Mouse (Mus musculus): ENCODE measurements at regions not wholly inside any gene's neighbourhood (a gene's known extent, or its start where the extent isn't known, plus 50 kb on each side); places are given as distances from the start of the nearest gene placed in this dataset.

- Histone ChIP-seq H3K4me1 (ENCODE audit: control insufficient read depth in 1 of 2, insufficient read depth in 2 of 2) (no peaks in the 10 kb centered on the region), H3K27me3 (replicated peaks) (no peaks in the 10 kb centered on the region), H3K27ac (ENCODE audit: insufficient read depth, low read depth) (no peak overlapping the region), H3K9me3 (replicated peaks; ENCODE audit: low read length) (peaks cover 2% of the 10 kb centered on the region), H3K4me2 (ENCODE audit: insufficient read depth, low read depth, poor library complexity, severe bottlenecking) (no peak overlapping the region), H3K9ac (ENCODE audit: insufficient read depth, low read depth) (no peak overlapping the region), H3K4me3 (replicated peaks in 1 of 3; ENCODE audit: low read depth in 2 of 3, low read length in 2 of 3, poor library complexity in 1 of 3) (no peak overlapping the region), H3K36me3 (replicated peaks in 1 of 2; ENCODE audit: control insufficient read depth in 1 of 2, insufficient read depth in 1 of 2, low read length in 1 of 2) (no peaks in the 10 kb centered on the region), H3K79me2 (replicated peaks; ENCODE audit: control insufficient read depth, extremely low read depth, insufficient read depth, poor library complexity, severe bottlenecking) (no peaks in the 10 kb centered on the region)
- dilution Hi-C loops (cut with MboI; ENCODE audit: extremely low pct_ligation_motif_present, extremely low pct_unique_long_range_greater_than_20kb, low sequenced_read_pairs) (no loop called here), in situ Hi-C loops (cut with MboI; ENCODE audit: low pct_ligation_motif_present, low pct_unique_long_range_greater_than_20kb, low sequenced_read_pairs) (no loop called here)
- DNase-seq (ENCODE audit: extremely low read depth): no peak
- TF ChIP-seq IRF4 (IDR thresholded peaks at IDR 0.05; ENCODE audit: low read depth, low read length) (no peak), CHD2 (IDR thresholded peaks at IDR 0.05; ENCODE audit: low read length) (no peak), MEF2A (IDR thresholded peaks at IDR 0.05; ENCODE audit: borderline replicate concordance, low read depth, low read length) (no peak), TBP (conservative IDR thresholded peaks at IDR 0.05; ENCODE audit: low read depth, low read length) (no peak), NRF1 (IDR thresholded peaks at IDR 0.05; ENCODE audit: low read depth, low read length) (no peak), CHD1 (IDR thresholded peaks at IDR 0.05; ENCODE audit: low read depth, low read length) (no peak)
Observed at GRCm38 (mm10) chr14:58499071-58499470, 428.7 kb downstream of the Fgf9 start.

GRCm38 (mm10) chr14:58496902-58497301, 426.6 kb downstream of the Fgf9 start:
- Histone ChIP-seq H3K79me2 (replicated peaks; ENCODE audit: control insufficient read depth, extremely low read depth, insufficient read depth, poor library complexity, severe bottlenecking) (no peaks in the 10 kb centered on the region), H3K9me3 (replicated peaks; ENCODE audit: low read length) (peaks cover 2% of the 10 kb centered on the region), H3K4me3 (replicated peaks in 1 of 3; ENCODE audit: low read depth in 2 of 3, low read length in 2 of 3, poor library complexity in 1 of 3) (no peak overlapping the region), H3K9ac (ENCODE audit: insufficient read depth, low read depth) (no peak overlapping the region), H3K4me2 (ENCODE audit: insufficient read depth, low read depth, poor library complexity, severe bottlenecking) (no peak overlapping the region), H3K27ac (ENCODE audit: insufficient read depth, low read depth) (no peak overlapping the region), H3K27me3 (replicated peaks) (no peaks in the 10 kb centered on the region), H3K36me3 (replicated peaks in 1 of 2; ENCODE audit: control insufficient read depth in 1 of 2, insufficient read depth in 1 of 2, low read length in 1 of 2) (no peaks in the 10 kb centered on the region), H3K4me1 (ENCODE audit: control insufficient read depth in 1 of 2, insufficient read depth in 2 of 2) (peaks cover 0 to 8% of the 10 kb centered on the region in 2 experiments; a peak in 2 of 4 replicates)
- DNase-seq (ENCODE audit: extremely low read depth): no peak
- TF ChIP-seq PAX5 (IDR thresholded peaks at IDR 0.05; ENCODE audit: low read length): no peak
- TF ChIP-seq NELFE (IDR thresholded peaks at IDR 0.05; ENCODE audit: low read depth, low read length): no peak
- TF ChIP-seq POLR2A (IDR thresholded peaks at IDR 0.05; ENCODE audit: low read depth, low read length): no peak
- TF ChIP-seq HCFC1 (IDR thresholded peaks at IDR 0.05; ENCODE audit: low read depth, low read length): no peak
- no peak for TF ChIP-seq CHD2 (IDR thresholded peaks at IDR 0.05; ENCODE audit: low read length)
- TF ChIP-seq TCF12 (IDR thresholded peaks at IDR 0.05; ENCODE audit: low read depth, low read length): no peak
- no peak for TF ChIP-seq USF2 (conservative IDR thresholded peaks at IDR 0.05; ENCODE audit: low read depth, low read length)
- no peak for TF ChIP-seq MXI1 (IDR thresholded peaks at IDR 0.05; ENCODE audit: low read depth, low read length)
- TF ChIP-seq ETS1 (conservative IDR thresholded peaks at IDR 0.05; ENCODE audit: low read depth, low read length): no peak
- TF ChIP-seq SMC3 (IDR thresholded peaks at IDR 0.05; ENCODE audit: low read depth, low read length): no peak
- TF ChIP-seq JUN (IDR thresholded peaks at IDR 0.05; ENCODE audit: insufficient read depth, low read depth, low read length): no peak
- TF ChIP-seq BHLHE40 (IDR thresholded peaks at IDR 0.05; ENCODE audit: low read depth, low read length): no peak
- TF ChIP-seq SIN3A (IDR thresholded peaks at IDR 0.05; ENCODE audit: low read length): no peak
- TF ChIP-seq CTCF (conservative IDR thresholded peaks at IDR 0.05 in 1 of 2, IDR thresholded peaks at IDR 0.05 in 1 of 2; ENCODE audit: low read depth in 2 of 2, low read length in 2 of 2): no peak
- TF ChIP-seq ZNF384 (IDR thresholded peaks at IDR 0.05; ENCODE audit: low read depth, low read length): no peak
- TF ChIP-seq POLR2AphosphoS2 (IDR thresholded peaks at IDR 0.05; ENCODE audit: low read depth, low read length): no peak
- TF ChIP-seq GABPA (IDR thresholded peaks at IDR 0.05; ENCODE audit: insufficient replicate concordance, low read depth, low read length): no peak
- TF ChIP-seq CHD1 (IDR thresholded peaks at IDR 0.05; ENCODE audit: low read depth, low read length): no peak
- no peak for TF ChIP-seq EP300 (IDR thresholded peaks at IDR 0.05; ENCODE audit: low read length)
- no peak for TF ChIP-seq RCOR1 (conservative IDR thresholded peaks at IDR 0.05; ENCODE audit: low read depth, low read length)
- in situ Hi-C loops (cut with MboI; ENCODE audit: low pct_ligation_motif_present, low pct_unique_long_range_greater_than_20kb, low sequenced_read_pairs): no loop called here
- dilution Hi-C loops (cut with MboI; ENCODE audit: extremely low pct_ligation_motif_present, extremely low pct_unique_long_range_greater_than_20kb, low sequenced_read_pairs): no loop called here

Data from CH12.LX (cell line).